Mouse (Mus musculus) spleen, embryonic (tissue): ENCODE results near the gene Smco2.

ENCODE experiments used
- CTCF ChIA-PET: fragments of 350-600 bp; sonication (Branson Sonifier 250); formaldehyde crosslinking; loops from one replicate; lab custom pipeline; 2022; lab: Charles Lee

The Smco2 gene

DNA sequence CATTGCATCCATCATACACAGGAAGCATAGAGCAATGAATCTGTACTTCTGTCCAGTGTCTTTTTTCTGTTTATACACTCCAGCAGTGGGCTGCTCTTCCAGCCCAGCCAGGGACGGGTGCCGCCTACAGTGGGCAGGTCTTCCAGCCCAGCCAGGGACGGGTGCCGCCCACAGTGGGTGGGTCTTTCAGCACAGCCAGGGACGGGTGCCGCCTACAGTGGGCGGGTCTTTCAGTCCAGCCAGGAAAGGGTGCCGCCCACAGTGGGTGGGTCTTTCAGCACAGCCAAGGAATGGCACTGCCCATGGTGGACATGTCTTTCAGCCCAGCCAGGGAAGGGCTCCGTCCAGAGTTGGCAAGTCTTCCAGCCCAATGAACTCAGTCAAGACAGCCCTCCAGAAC lies 5.3 kb downstream of the Smco2 start:
- CTCF ChIA-PET = no interaction called here

DNA sequence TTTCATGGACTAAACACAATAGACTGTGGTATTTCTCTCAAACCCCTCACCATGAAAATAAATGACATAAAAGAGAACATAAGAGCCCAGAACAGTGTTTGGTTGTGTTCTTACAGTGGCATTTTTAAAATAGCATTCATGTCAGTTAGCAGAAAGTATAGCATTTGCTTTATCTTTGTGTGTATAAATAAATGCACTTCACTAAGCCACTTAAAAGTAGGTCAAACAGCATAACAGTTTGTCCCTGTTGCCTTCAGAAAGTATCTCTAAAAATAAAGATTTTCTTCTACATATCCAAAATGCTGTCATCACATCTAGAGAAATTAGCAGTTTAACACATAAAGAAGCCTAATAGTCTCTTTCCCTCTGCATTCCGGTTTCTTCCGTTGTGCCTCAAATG lies 7.5 kb downstream of the Smco2 start:
- CTCF ChIA-PET = no interaction called here

DNA sequence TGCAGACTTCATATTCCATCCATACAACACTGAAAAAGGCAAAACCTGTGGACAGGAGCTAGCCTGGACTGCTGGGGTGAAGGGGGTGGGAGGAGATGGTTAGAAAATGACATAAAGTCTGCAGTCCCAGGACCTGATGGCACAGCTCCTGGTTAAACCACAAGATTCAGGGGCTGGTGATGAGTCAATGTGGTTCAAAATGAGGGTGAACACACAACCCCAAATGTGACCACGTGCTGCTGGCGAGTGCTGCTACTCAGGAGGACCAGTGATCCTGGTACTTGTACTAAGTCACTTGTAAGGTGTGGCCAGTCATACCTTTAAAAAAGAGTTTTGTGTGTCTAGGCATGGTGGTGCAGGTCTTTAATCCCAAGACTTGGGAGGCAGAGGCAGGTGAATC lies 13.2 kb downstream of the Smco2 start:
- CTCF ChIA-PET = interaction anchor here (0.6 kb wide), 1 partner anchor 131 kb away, joined by 3 read pairs; no protein-coding TSS in a partner anchor

GRCm38 (mm10) chr6:146864370-146864769 lies 14.5 kb downstream of the Smco2 start:
- CTCF ChIA-PET = interaction anchor here (0.7 kb wide), 2 partner anchors 10 to 21 kb away, joined by 3 read pairs; no protein-coding TSS in a partner anchor

- CTCF ChIA-PET = no interaction called here
Observed at GRCm38 (mm10) chr6:146865701-146866100, 15.8 kb downstream of the Smco2 start.

DNA sequence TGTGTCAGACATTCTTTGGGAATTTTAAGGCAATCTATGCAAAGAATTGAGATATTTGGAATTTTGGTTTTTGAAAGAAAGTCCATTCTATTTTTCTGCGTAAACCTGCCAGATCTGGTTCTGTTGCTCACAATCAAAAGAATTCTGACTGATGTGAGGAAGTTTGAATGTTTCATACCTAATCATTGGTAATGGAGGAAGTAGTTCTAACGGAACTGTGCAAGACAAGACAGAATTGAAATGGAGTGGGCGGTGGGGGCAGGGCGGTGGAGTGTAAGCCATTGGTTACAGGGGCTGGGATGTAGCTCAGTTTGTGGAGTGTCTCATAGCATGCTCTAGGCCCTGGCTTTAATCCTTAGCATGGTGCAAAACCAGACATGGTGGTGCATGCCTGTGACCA lies 22.1 kb downstream of the Smco2 start:
- CTCF ChIA-PET = no interaction called here

DNA sequence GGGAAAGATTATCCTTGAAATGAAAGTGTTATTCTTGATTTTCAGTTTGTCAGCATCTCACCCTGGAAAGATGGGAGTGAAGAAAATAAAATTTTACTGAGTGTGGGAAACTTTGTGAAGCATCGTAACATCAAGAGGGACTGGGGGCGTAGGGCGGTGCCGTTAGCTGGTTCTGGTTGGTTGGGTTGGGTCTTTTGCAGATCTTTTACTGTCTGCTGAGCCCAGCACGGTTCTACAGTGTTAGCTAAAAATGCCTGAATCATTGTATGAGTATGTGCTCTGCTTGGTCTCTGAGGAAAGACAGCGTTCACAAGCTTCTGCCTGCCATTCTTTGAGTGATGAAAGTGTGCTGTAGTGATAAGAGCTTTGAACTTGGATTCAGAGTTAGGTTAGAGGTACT lies 24.5 kb downstream of the Smco2 start:
- CTCF ChIA-PET = interaction anchor here (0.6 kb wide), 1 partner anchor 10 kb away, joined by 3 read pairs; no protein-coding TSS in a partner anchor

DNA sequence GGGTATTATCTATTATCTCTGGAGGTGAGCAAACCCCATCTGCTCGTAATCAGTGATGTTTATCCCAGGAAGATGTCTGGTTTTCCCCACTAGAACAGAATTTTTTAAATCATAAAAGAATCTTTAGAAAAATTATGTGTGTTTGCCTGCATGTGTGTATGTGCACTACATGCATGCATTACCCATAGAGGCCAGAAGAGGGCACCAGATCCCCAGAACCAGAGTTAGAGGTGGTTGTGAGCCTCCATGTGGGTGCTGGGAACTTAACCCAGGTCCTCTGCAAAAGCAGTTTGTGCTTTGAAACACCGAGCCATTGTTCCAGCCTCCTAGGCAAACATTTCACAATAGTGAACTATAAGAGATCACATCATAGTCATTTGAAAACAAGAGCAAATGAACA lies 26.9 kb downstream of the Smco2 start:
- CTCF ChIA-PET = interaction anchor here (0.7 kb wide), 1 partner anchor 11 kb away, joined by 5 read pairs; the partner anchor contains the start of gene Ppfibp1

- CTCF ChIA-PET = no interaction called here
Observed at GRCm38 (mm10) chr6:146877425-146878045, 27.6 kb downstream of the Smco2 start.

DNA sequence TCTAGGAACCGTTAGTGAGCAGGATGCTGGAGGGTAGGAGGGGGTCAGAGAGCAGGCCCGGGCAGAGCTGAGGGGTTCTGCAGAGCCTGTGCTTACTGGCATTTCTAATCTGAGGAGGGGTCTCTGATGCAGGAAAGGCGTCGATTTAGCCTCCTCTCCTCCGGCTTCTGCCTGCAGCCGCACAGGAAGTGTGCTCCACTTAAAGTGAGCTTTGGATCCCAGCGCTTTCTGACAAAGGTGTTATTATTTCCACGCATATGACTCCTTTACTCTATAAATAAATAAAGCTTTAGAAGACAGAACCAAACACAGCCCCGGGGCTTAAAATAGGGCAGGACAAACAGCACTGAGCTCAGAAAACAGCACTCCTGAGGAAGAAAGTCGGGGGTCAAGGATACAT lies 29.0 kb downstream of the Smco2 start:
- CTCF ChIA-PET = no interaction called here

DNA sequence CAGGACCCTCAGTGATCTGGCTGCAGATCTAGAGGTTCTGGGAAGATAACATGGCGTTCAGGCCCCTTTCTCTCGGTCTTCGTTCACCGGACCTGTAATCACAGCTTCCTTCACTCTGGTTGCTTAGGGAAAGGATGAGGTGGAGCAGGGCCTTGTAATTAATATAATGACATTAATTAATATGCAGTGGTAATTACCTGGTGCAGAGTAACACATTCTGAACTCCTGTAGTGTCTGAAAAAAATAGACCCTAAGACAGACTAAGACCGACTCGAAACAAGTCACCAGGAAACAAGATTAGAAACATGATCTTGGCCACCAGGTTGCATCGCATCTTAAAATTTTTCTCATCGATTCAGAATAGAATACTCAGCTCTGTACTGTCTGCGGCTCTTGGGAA lies 30.0 kb downstream of the Smco2 start:
- CTCF ChIA-PET = no interaction called here

DNA sequence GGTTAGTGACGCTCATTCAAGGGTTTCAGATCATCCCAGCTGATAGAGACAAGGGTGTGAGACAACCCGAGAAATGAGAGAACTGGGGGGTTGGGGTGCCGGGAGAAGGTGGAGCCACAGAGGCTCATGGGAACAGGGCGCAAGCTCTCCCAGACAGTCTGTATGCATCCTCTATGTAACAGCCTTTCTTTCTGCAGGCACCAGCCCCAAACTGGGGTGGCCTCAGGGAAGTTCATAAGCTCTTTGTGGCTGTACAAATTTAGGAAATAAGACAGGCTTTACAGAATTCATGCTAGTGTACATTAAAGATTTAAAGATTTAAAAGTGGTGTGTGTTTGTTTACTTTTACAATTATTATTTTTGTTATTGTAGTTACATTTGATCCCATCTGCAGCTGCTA lies 30.4 kb downstream of the Smco2 start:
- CTCF ChIA-PET = no interaction called here

- CTCF ChIA-PET = no interaction called here
Observed at GRCm38 (mm10) chr6:146881896-146882770, 32.2 kb downstream of the Smco2 start.

GRCm38 (mm10) chr6:146883426-146883825 lies 33.5 kb downstream of the Smco2 start:
- CTCF ChIA-PET = no interaction called here

GRCm38 (mm10) chr6:146884171-146884570 lies 34.3 kb downstream of the Smco2 start:
- CTCF ChIA-PET = no interaction called here

DNA sequence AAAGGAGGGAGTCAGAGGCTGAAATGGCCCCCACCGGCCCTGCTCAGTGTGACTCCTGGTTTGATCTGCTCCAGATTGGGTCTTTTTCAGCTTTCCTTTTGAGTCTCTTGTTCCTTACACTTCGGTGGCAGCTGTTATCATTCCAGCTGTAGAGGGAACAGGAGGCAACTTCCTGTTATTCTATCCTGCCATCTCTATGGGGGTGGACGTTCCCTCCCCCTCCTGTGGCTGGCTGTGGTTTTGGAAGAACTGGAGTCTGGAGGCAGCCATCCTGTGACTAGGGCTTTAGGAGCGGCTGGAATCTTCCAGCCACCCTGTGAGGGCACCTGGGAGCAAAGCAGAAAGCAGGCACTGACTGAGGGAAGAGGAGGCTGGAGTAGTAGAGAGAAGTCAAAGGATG lies 34.9 kb downstream of the Smco2 start:
- CTCF ChIA-PET = no interaction called here

DNA sequence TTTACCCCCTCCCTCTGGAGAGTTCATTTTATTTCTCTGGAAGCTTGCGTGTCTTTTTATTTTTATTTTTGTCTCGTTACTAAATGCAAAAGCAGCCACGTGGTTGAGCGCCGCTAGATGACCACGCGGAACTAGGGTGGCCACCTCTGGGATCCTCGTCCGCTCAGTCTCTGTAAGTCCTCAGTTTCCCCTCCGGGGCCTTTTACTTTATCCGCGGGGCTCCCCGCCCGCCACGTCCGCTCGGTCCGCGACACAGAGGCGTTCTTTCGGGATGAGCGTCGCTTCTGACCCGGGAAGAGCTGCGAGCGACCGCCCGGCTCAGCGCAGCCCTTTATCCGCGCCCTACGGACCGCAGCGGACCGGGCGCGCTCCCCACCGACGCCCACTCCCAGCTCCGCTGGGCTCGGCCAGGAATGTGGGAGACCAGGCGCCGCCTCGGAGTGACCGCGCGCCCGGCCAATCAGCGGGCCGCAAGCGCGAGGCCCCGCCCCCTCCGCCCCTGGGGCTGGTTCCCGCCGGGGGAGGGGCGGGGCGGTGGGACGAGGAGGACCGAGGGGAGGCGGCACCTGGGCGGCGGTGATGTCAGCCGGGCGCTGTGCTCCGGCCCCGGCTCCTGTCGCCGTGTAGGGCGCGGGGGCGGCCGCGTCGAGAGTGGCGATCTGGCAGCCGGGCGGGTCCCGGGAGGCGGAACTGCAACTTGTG lies 38.2 kb downstream of the Smco2 start, which contains the start of gene Ppfibp1:
Gene Ppfibp1, plus strand, starts transcription at position 530 of the 702 bp plus-strand sequence.
- CTCF ChIA-PET = interaction anchor here (0.6 kb wide), 1 partner anchor 12 kb away, joined by 5 read pairs; no protein-coding TSS in a partner anchor

DNA sequence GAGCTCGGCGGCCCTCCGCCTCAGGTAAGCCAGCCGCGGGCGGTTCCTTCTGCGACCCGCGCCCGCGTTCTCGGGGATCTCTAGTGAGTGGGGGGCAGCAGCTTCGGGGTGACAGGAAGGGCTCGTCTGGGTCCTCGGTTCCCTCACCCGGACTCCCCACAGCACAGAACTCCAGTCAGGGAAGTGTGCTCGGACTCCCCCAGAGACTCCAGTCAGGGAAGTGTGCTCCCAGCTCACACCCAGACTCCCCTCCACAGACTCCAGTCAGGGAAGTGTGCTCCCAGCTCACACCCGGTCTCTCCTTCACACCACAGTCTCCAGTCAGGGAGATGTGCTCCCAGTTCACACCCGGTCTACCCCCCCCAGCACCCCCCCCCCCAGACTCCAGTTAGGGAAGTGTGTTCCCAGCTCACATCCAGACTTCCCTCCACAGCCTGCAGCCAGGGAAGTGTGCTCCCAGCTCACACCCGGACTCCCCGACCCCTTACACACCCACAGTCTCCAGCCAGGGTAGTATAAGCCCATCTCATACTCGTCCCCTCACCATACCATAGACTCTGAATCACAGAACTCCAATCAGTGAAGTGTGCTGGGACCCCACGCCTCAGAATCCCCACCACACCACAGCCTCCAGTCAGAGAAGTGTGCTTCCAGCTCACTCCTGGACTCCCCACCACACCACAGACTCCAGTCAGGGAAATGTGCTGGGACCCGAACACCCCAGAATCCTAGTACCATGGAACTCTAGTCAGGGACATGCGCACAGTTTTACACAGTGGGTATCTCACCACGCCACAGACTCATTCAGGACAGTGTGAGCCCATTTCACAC lies 39.0 kb downstream of the Smco2 start:
- CTCF ChIA-PET = no interaction called here

DNA sequence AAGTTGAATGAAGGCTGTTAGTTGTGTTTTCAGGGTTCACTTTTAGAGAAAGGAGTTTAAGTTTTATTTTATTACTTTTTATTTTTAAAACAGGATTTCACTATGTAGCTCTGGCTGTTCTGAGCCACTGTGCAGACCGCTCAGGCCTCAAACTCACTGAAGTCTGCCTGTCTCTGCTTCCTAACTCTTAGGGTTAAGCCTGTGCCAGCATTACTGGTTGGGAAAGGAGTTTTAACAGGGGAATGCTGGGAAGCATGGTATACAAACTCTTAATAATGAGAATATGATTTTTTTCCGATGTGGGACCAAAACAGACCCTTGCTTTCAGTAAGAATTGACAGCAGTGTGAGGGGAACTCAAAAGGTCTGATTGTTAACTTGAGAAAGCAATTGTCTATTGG lies 40.3 kb downstream of the Smco2 start:
- CTCF ChIA-PET = no interaction called here

GRCm38 (mm10) chr6:146890633-146891032 lies 40.7 kb downstream of the Smco2 start:
- CTCF ChIA-PET = no interaction called here

- CTCF ChIA-PET = no interaction called here
Observed at GRCm38 (mm10) chr6:146893890-146894289, 44.0 kb downstream of the Smco2 start.
